ENCODE assay signal across 31 mouse cellular contexts in genomic region chr1:135362115-135362514, GRCm38 (mm10). TPM values are rescaled to one million over a fixed set of nuclear protein-coding genes. Genes with fewer than 3 reads are reported as not detected.
DNase-seq lines count a peak whose midpoint lies in the region; ATAC-seq and TF ChIP-seq lines count a peak whose summit lies in the region.
"Had no signal": no experiment of that assay in that cellular context is flagged by ENCODE, and none has a peak within 500 bp of the region (broad histone marks: within the 10 kb centered on the region; RNA-seq: fewer than 3 reads in every experiment).

No protein-coding gene starts in this region.

- H3K36me3 ChIP-seq in hindbrain, postnatal 0 days (ENCODE audit: insufficient read depth, low read length) = no peaks in the 10 kb centered on the region
- H3K36me3 ChIP-seq in hindbrain, embryonic 14.5 days (replicated peaks; ENCODE audit: control insufficient read depth, insufficient read depth) = no peaks in the 10 kb centered on the region
- H3K36me3 ChIP-seq in lung, embryonic 14.5 days (ENCODE audit: insufficient read depth) = no peaks in the 10 kb centered on the region
- H3K36me3 ChIP-seq: embryonic facial prominence, embryonic 10.5 days; embryonic facial prominence, embryonic 15.5 days; limb, embryonic 12.5 days; lung, embryonic 15.5 days; midbrain, embryonic 12.5 days had no signal

- H3K9me3 ChIP-seq in hindbrain, postnatal 0 days (ENCODE audit: low read length) = no peaks in the 10 kb centered on the region
- H3K9me3 ChIP-seq in hindbrain, embryonic 14.5 days (ENCODE audit: control insufficient read depth, low read length) = no peaks in the 10 kb centered on the region
- H3K9me3 ChIP-seq in lung, embryonic 14.5 days (ENCODE audit: low read depth, low read length) = 0 out of 2 replicates have a peak, but pooled peaks cover 2% of the 10 kb centered on the region
- H3K9me3 ChIP-seq: embryonic facial prominence, embryonic 15.5 days; lung, embryonic 15.5 days; midbrain, embryonic 12.5 days had no signal

- H3K4me1 ChIP-seq in hindbrain, postnatal 0 days (ENCODE audit: insufficient read depth, low read length) = no peaks in the 10 kb centered on the region
- no peaks in the 10 kb centered on the region for H3K4me1 ChIP-seq in hindbrain, embryonic 14.5 days (replicated peaks; ENCODE audit: control insufficient read depth, insufficient read depth, low read length)
- no peaks in the 10 kb centered on the region for H3K4me1 ChIP-seq in lung, embryonic 14.5 days (ENCODE audit: insufficient read depth)
- H3K4me1 ChIP-seq: embryonic facial prominence, embryonic 15.5 days; limb, embryonic 12.5 days; midbrain, embryonic 12.5 days had no signal

- no peak overlapping the region for H3K27ac ChIP-seq in hindbrain, postnatal 0 days
- no peak overlapping the region for H3K27ac ChIP-seq in hindbrain, embryonic 14.5 days
- H3K27ac ChIP-seq in lung, embryonic 14.5 days (ENCODE audit: low read depth) = no peak overlapping the region
- H3K27ac ChIP-seq: embryonic facial prominence, embryonic 10.5 days; embryonic facial prominence, embryonic 15.5 days; left cerebral cortex, adult 2 months; limb, embryonic 12.5 days; lung, embryonic 15.5 days; midbrain, embryonic 12.5 days had no signal

- H3K4me2 ChIP-seq in hindbrain, postnatal 0 days (ENCODE audit: low read depth, low read length) = no peak overlapping the region
- no peak overlapping the region for H3K4me2 ChIP-seq in hindbrain, embryonic 14.5 days (replicated peaks)
- H3K4me2 ChIP-seq in lung, embryonic 14.5 days = no peak overlapping the region
- H3K4me2 ChIP-seq: embryonic facial prominence, embryonic 15.5 days; limb, embryonic 12.5 days; liver, embryonic 11.5 days; lung, embryonic 15.5 days; midbrain, embryonic 12.5 days had no signal

- 0 out of 2 replicates have a peak, but pooled peaks have one; percentile 14 for TF ChIP-seq CTCF in hindbrain, postnatal 0 days (IDR thresholded peaks at IDR 0.05; ENCODE audit: low read depth)
- TF ChIP-seq CTCF in lung, embryonic 14.5 days (IDR thresholded peaks at IDR 0.05; ENCODE audit: low read depth) = peak; percentile 25; the same call in 1 of the 2 replicates

- no peak overlapping the region for H3K9ac ChIP-seq in hindbrain, postnatal 0 days (replicated peaks; ENCODE audit: low read length)
- H3K9ac ChIP-seq in hindbrain, embryonic 14.5 days = no peak overlapping the region
- H3K9ac ChIP-seq in lung, embryonic 14.5 days = no peak overlapping the region
- H3K9ac ChIP-seq: embryonic facial prominence, embryonic 15.5 days; limb, embryonic 12.5 days; lung, embryonic 15.5 days; midbrain, embryonic 12.5 days had no signal

- H3K4me3 ChIP-seq in hindbrain, postnatal 0 days (ENCODE audit: low read length) = no peak overlapping the region
- no peak overlapping the region for H3K4me3 ChIP-seq in hindbrain, embryonic 14.5 days (replicated peaks; ENCODE audit: low read length)
- no peak overlapping the region for H3K4me3 ChIP-seq in lung, embryonic 14.5 days (ENCODE audit: low read depth, low read length)
- H3K4me3 ChIP-seq: embryonic facial prominence, embryonic 10.5 days; embryonic facial prominence, embryonic 15.5 days; left cerebral cortex, adult 2 months; limb, embryonic 12.5 days; lung, embryonic 15.5 days; megakaryocyte, embryonic 14.5 days; midbrain, embryonic 12.5 days had no signal

- no peaks in the 10 kb centered on the region for H3K27me3 ChIP-seq in hindbrain, postnatal 0 days (ENCODE audit: insufficient read depth, low read length)
- H3K27me3 ChIP-seq in hindbrain, embryonic 14.5 days (ENCODE audit: control insufficient read depth, insufficient read depth, low read length) = no peaks in the 10 kb centered on the region
- no peaks in the 10 kb centered on the region for H3K27me3 ChIP-seq in lung, embryonic 14.5 days (ENCODE audit: insufficient read depth, low read length)
- H3K27me3 ChIP-seq: embryonic facial prominence, embryonic 15.5 days; limb, embryonic 12.5 days; lung, embryonic 15.5 days; midbrain, embryonic 12.5 days had no signal

- DNase-seq in hindbrain, postnatal 0 days (ENCODE audit: low spot score) = no peak
- DNase-seq in hindbrain, embryonic 14.5 days (ENCODE audit: low spot score) = no peak
- DNase-seq in lung, embryonic 14.5 days = no peak
- no peak for DNase-seq in lung, adult 18-20 months
- peak; percentile 53 for DNase-seq in ES-CJ7 (ENCODE audit: low read depth, low spot score)
- peak; percentile 67 for DNase-seq in ZHBTc4 (ENCODE audit: low read depth, low spot score)
- no peak for DNase-seq in frontal cortex, postnatal 25 days (ENCODE audit: low spot score in 2 of 2)
- DNase-seq: adrenal gland, adult 2 months; cerebellum, adult 8-10 months; cerebellum, postnatal 25 days; heart, postnatal 14 days; kidney, adult 11 months; kidney, postnatal 14 days; lung, postnatal 36 days; retina, postnatal 1 day; right cerebral cortex, postnatal 14 days; thymus, adult 18-20 months; thymus, postnatal 36 days had no signal

- no peak for ATAC-seq in hindbrain, postnatal 0 days
- no peak for ATAC-seq in hindbrain, embryonic 14.5 days (ENCODE audit: low FRiP score)
- ATAC-seq in lung, embryonic 14.5 days (ENCODE audit: insufficient read depth) = no peak
- ATAC-seq: activated CD4-positive, CD25-positive, alpha-beta regulatory T cell, adult 4 months; CD4-positive, CD25-positive, alpha-beta regulatory T cell, adult 4 months; forebrain, embryonic 14.5 days had no signal

RNA-seq across cellular contexts. Expression of gene Shisa4, which starts 12.9 kb away (rescaled TPM):
- 158 and 165 TPM in 2 replicates for total RNA-seq in hindbrain, postnatal 0 days (2014; rRNA removed)
- polyA plus RNA-seq in hindbrain, postnatal 0 days (2015; fragmentation: Nextera tagmentation; extraction: Ambion mirVana) = 160 and 161 TPM in 2 replicates
- 65.6 and 79.8 TPM in 2 replicates for polyA plus RNA-seq in hindbrain, embryonic 14.5 days (2014; fragmentation: Nextera tagmentation; extraction: Ambion mirVana)
- polyA plus RNA-seq in lung, embryonic 14.5 days (2014; fragmentation: Nextera tagmentation; extraction: Ambion mirVana) = 26.1 and 31.2 TPM in 2 replicates
- total RNA-seq: MEL; monocyte, adult 5-6 weeks had no signal
- polyA plus RNA-seq: activated CD4-positive, CD25-positive, alpha-beta regulatory T cell, adult 4 months had no signal

RNA-seq across cellular contexts. Expression of gene Lmod1, which starts 37.5 kb away (rescaled TPM):
- 0.47 TPM in 1 of 2 replicates, not detected in the other for total RNA-seq in hindbrain, postnatal 0 days (2014; rRNA removed)
- 0.24 and 0.38 TPM in 2 replicates for polyA plus RNA-seq in hindbrain, postnatal 0 days (2015; fragmentation: Nextera tagmentation; extraction: Ambion mirVana)
- 0.33 and 0.43 TPM in 2 replicates for polyA plus RNA-seq in hindbrain, embryonic 14.5 days (2014; fragmentation: Nextera tagmentation; extraction: Ambion mirVana)
- 3.1 and 3.8 TPM in 2 replicates for polyA plus RNA-seq in lung, embryonic 14.5 days (2014; fragmentation: Nextera tagmentation; extraction: Ambion mirVana)
- total RNA-seq: MEL; monocyte, adult 5-6 weeks had no signal
- polyA plus RNA-seq: activated CD4-positive, CD25-positive, alpha-beta regulatory T cell, adult 4 months had no signal

RNA-seq across cellular contexts. Expression of gene Timm17a, which starts 48.5 kb away (rescaled TPM):
- total RNA-seq in hindbrain, postnatal 0 days (2014; rRNA removed) = 13.5 and 45.2 TPM in 2 replicates
- polyA plus RNA-seq in hindbrain, postnatal 0 days (2015; fragmentation: Nextera tagmentation; extraction: Ambion mirVana) = 201 and 205 TPM in 2 replicates
- polyA plus RNA-seq in hindbrain, embryonic 14.5 days (2014; fragmentation: Nextera tagmentation; extraction: Ambion mirVana) = 172 and 176 TPM in 2 replicates
- polyA plus RNA-seq in lung, embryonic 14.5 days (2014; fragmentation: Nextera tagmentation; extraction: Ambion mirVana) = 177 and 189 TPM in 2 replicates

Comparison
In these comparisons a context has a peak if more than half of its experiments do, and no peak if none do; other contexts are left out.
1. DNase-seq: peak in ES-CJ7 (single experiment) and ZHBTc4 (single experiment); none in hindbrain, postnatal 0 days (single experiment), hindbrain, embryonic 14.5 days (single experiment), lung, embryonic 14.5 days (single experiment), lung, adult 18-20 months (0 of 2) and frontal cortex, postnatal 25 days (0 of 2).